Mouse (Mus musculus) bone marrow, adult 2 months (tissue): ENCODE measurements around the gene Tlr7.

Experiments
- CTCF ChIP-seq: fragments of 200-500 bp; IDR thresholded peaks from 2 replicates; pipeline ENCODE4 v1.5.1; 2011; ENCODE audit warnings: low read length, control low read depth; ENCODE audit not compliant: control insufficient read depth, insufficient read depth
- POLR2A ChIP-seq: fragments of 200-500 bp; IDR thresholded peaks from 2 replicates; pipeline ENCODE4 v1.6.1; 2011; ENCODE audit warnings: low read depth, mild to moderate bottlenecking, control low read depth, low read length, borderline replicate concordance; ENCODE audit not compliant: control insufficient read depth

GRCm38 (mm10) chrX:167359704-167360103 is 29.3 kb upstream of the Tlr7 start:
- TF ChIP-seq CTCF (no peak), POLR2A (no peak)
